Comparison of ENCODE assay signal across 9 mouse cellular contexts in the genomic region with DNA sequence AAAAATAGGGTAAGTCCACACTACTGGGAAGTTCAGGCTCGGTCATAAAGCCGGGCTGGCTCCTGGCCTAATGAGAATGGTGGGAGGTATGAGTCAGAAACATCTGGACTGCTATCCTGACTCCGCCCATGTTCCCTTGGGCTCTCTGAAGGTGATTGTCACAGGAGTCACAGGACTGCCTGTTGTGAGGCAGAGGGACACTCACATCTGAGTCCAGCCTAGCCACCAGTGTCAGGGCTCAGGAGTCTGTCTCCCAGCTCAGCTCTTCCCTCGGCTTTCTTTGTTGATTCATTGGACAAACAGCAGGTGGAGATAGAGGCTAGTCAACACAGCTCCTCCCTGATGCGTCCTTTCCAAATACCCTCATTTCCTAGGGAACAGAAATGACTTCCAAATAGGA. TPM values are rescaled to one million over a fixed set of nuclear protein-coding genes. Genes with fewer than 3 reads are reported as not detected.
DNase-seq lines count a peak whose midpoint lies in the region; ATAC-seq and TF ChIP-seq lines count a peak whose summit lies in the region.
"Had no signal": no experiment of that assay in that cellular context is flagged by ENCODE, and none has a peak within 500 bp of the region (broad histone marks: within the 10 kb centered on the region; RNA-seq: fewer than 3 reads in every experiment).

No protein-coding gene starts in this region.

- WGBS in lung, postnatal 0 days, result 21% methylated on average over 5 of the region's 5 CpGs
- 24% methylated on average over 5 of the region's 5 CpGs for WGBS in heart, postnatal 0 days
- 57% methylated on average over 5 of the region's 5 CpGs for WGBS in forebrain, embryonic 14.5 days

- no peak overlapping the region for H3K4me2 ChIP-seq in lung, postnatal 0 days (replicated peaks; ENCODE audit: low read depth, low read length)
- no peak overlapping the region for H3K4me2 ChIP-seq in heart, postnatal 0 days (ENCODE audit: low read depth, low read length)
- no peak overlapping the region for H3K4me2 ChIP-seq in forebrain, embryonic 14.5 days (ENCODE audit: low read length)
- H3K4me2 ChIP-seq: liver, embryonic 15.5 days had no signal

- peak; percentile 50 for TF ChIP-seq CTCF in lung, postnatal 0 days (IDR thresholded peaks at IDR 0.05)
- peak; percentile 46 for TF ChIP-seq CTCF in heart, postnatal 0 days (IDR thresholded peaks at IDR 0.05; ENCODE audit: low read depth)

- H3K4me3 ChIP-seq in lung, postnatal 0 days (ENCODE audit: low read depth, low read length), result no peak overlapping the region
- no peak overlapping the region for H3K4me3 ChIP-seq in heart, postnatal 0 days (ENCODE audit: low read depth, low read length)
- no peak overlapping the region for H3K4me3 ChIP-seq in forebrain, embryonic 14.5 days (ENCODE audit: low read depth, low read length)
- H3K4me3 ChIP-seq: liver, embryonic 15.5 days had no signal

- TF ChIP-seq EP300 in lung, postnatal 0 days (IDR thresholded peaks at IDR 0.05), result no peak
- TF ChIP-seq EP300 in heart, postnatal 0 days (IDR thresholded peaks at IDR 0.05; ENCODE audit: low read depth), result no peak

- no peaks in the 10 kb centered on the region for H3K27me3 ChIP-seq in lung, postnatal 0 days (replicated peaks; ENCODE audit: insufficient read depth, low read length)
- 0 out of 2 replicates have a peak, but pooled peaks cover 4% of the 10 kb centered on the region for H3K27me3 ChIP-seq in heart, postnatal 0 days (ENCODE audit: control insufficient read depth, insufficient read depth, low read length)
- H3K27me3 ChIP-seq in forebrain, embryonic 14.5 days (replicated peaks; ENCODE audit: control insufficient read depth, insufficient read depth, low read length), result no peaks in the 10 kb centered on the region
- H3K27me3 ChIP-seq: liver, embryonic 15.5 days had no signal

- peak; percentile 27 for ATAC-seq in lung, postnatal 0 days
- peak; percentile 62 for ATAC-seq in heart, postnatal 0 days (ENCODE audit: insufficient read depth, low read depth)
- ATAC-seq in forebrain, embryonic 14.5 days, result no peak

- no peak overlapping the region for H3K27ac ChIP-seq in lung, postnatal 0 days (ENCODE audit: low read length)
- H3K27ac ChIP-seq in heart, postnatal 0 days (ENCODE audit: low read depth), result no peak overlapping the region
- H3K27ac ChIP-seq in forebrain, embryonic 14.5 days (ENCODE audit: low read depth, low read length), result no peak overlapping the region

- peak; percentile 54 for DNase-seq in lung, postnatal 0 days (ENCODE audit: low spot score)
- no peak for DNase-seq in lung, postnatal 4 days
- peak; percentile 61 for DNase-seq in adrenal gland, postnatal 14 days
- peak; percentile 53 for DNase-seq in heart, postnatal 0 days (ENCODE audit: low spot score)
- DNase-seq in retina, postnatal 1 day, result peak; percentile 54
- DNase-seq in forebrain, embryonic 14.5 days (ENCODE audit: low spot score), result no peak
- DNase-seq in cerebellum, adult 8-10 months, result no peak
- DNase-seq in spleen, postnatal 36 days (ENCODE audit: low spot score in 2 of 2), result no peak

- no peaks in the 10 kb centered on the region for H3K9me3 ChIP-seq in lung, postnatal 0 days (ENCODE audit: low read length)
- no peaks in the 10 kb centered on the region for H3K9me3 ChIP-seq in heart, postnatal 0 days (replicated peaks; ENCODE audit: control insufficient read depth, low read length)
- H3K9me3 ChIP-seq in forebrain, embryonic 14.5 days (replicated peaks; ENCODE audit: control insufficient read depth, low read length), result no peaks in the 10 kb centered on the region
- H3K9me3 ChIP-seq: liver, embryonic 15.5 days had no signal

- H3K9ac ChIP-seq in lung, postnatal 0 days (replicated peaks; ENCODE audit: low read depth), result no peak overlapping the region
- H3K9ac ChIP-seq in heart, postnatal 0 days (replicated peaks; ENCODE audit: low read depth, low read length), result no peak overlapping the region
- no peak overlapping the region for H3K9ac ChIP-seq in forebrain, embryonic 14.5 days (ENCODE audit: low read length)
- H3K9ac ChIP-seq: liver, embryonic 15.5 days had no signal

- H3K36me3 ChIP-seq in lung, postnatal 0 days (ENCODE audit: insufficient read depth, low read length), result no peaks in the 10 kb centered on the region
- no peaks in the 10 kb centered on the region for H3K36me3 ChIP-seq in heart, postnatal 0 days (replicated peaks; ENCODE audit: control insufficient read depth, insufficient read depth, low read length)
- H3K36me3 ChIP-seq in forebrain, embryonic 14.5 days (ENCODE audit: control insufficient read depth, insufficient read depth, low read length), result no peaks in the 10 kb centered on the region
- H3K36me3 ChIP-seq: liver, embryonic 15.5 days had no signal

- no peaks in the 10 kb centered on the region for H3K4me1 ChIP-seq in lung, postnatal 0 days (ENCODE audit: insufficient read depth, low read depth, low read length)
- peaks cover 8% of the 10 kb centered on the region; the same call in 1 of the 2 replicates for H3K4me1 ChIP-seq in heart, postnatal 0 days (ENCODE audit: control insufficient read depth, insufficient read depth)
- H3K4me1 ChIP-seq in forebrain, embryonic 14.5 days (ENCODE audit: control insufficient read depth, insufficient read depth, low read length), result no peaks in the 10 kb centered on the region

RNA-seq across cellular contexts. Expression of a gene that starts 4.1 kb away (rescaled TPM):
- 0.14 and 0.21 TPM in 2 replicates for polyA plus RNA-seq in lung, postnatal 0 days (2015; fragmentation: Nextera tagmentation; extraction: Ambion mirVana)
- 1.8 and 11.4 TPM in 2 replicates for total RNA-seq in adrenal gland, postnatal 14 days (2021)
- total RNA-seq in heart, postnatal 0 days (2014; rRNA removed; ENCODE audit: low replicate concordance), result 0.42 and 2.3 TPM in 2 replicates
- polyA plus RNA-seq in heart, postnatal 0 days (2015; fragmentation: Nextera tagmentation; extraction: Ambion mirVana), result 0.88 and 1.1 TPM in 2 replicates
- 0.66 and 0.91 TPM in 2 replicates for polyA plus RNA-seq in forebrain, embryonic 14.5 days (2014; fragmentation: Nextera tagmentation; extraction: Ambion mirVana)

RNA-seq across cellular contexts. Expression of a gene that starts 19.7 kb away (rescaled TPM):
- polyA plus RNA-seq in lung, postnatal 0 days (2015; fragmentation: Nextera tagmentation; extraction: Ambion mirVana), result 0.73 and 0.83 TPM in 2 replicates
- 1.4 and 7.9 TPM in 2 replicates for total RNA-seq in adrenal gland, postnatal 14 days (2021)
- total RNA-seq in heart, postnatal 0 days (2014; rRNA removed; ENCODE audit: low replicate concordance), result 0.19 and 1.3 TPM in 2 replicates
- 0.10 and 0.18 TPM in 2 replicates for polyA plus RNA-seq in heart, postnatal 0 days (2015; fragmentation: Nextera tagmentation; extraction: Ambion mirVana)
- not detected in 2 replicates for polyA plus RNA-seq in forebrain, embryonic 14.5 days (2014; fragmentation: Nextera tagmentation; extraction: Ambion mirVana)

RNA-seq across cellular contexts. Expression of a gene that starts 26.8 kb away (rescaled TPM):
- polyA plus RNA-seq in lung, postnatal 0 days (2015; fragmentation: Nextera tagmentation; extraction: Ambion mirVana), result 14.6 and 16.0 TPM in 2 replicates
- total RNA-seq in adrenal gland, postnatal 14 days (2021), result 1.3 and 5.7 TPM in 2 replicates
- total RNA-seq in heart, postnatal 0 days (2014; rRNA removed; ENCODE audit: low replicate concordance), result 0.50 and 5.4 TPM in 2 replicates
- 0.89 and 0.94 TPM in 2 replicates for polyA plus RNA-seq in heart, postnatal 0 days (2015; fragmentation: Nextera tagmentation; extraction: Ambion mirVana)
- 1.5 and 2.2 TPM in 2 replicates for polyA plus RNA-seq in forebrain, embryonic 14.5 days (2014; fragmentation: Nextera tagmentation; extraction: Ambion mirVana)

RNA-seq across cellular contexts. Expression of a gene that starts 30.8 kb away (rescaled TPM):
- 0.20 and 0.30 TPM in 2 replicates for polyA plus RNA-seq in lung, postnatal 0 days (2015; fragmentation: Nextera tagmentation; extraction: Ambion mirVana)
- total RNA-seq in adrenal gland, postnatal 14 days (2021), result not detected in 2 replicates
- not detected in 2 replicates for total RNA-seq in heart, postnatal 0 days (2014; rRNA removed; ENCODE audit: low replicate concordance)
- polyA plus RNA-seq in heart, postnatal 0 days (2015; fragmentation: Nextera tagmentation; extraction: Ambion mirVana), result 0.33 TPM in 1 of 2 replicates, not detected in the other
- polyA plus RNA-seq in forebrain, embryonic 14.5 days (2014; fragmentation: Nextera tagmentation; extraction: Ambion mirVana), result not detected in 2 replicates

Comparison
In these comparisons a context has a peak if more than half of its experiments do, and no peak if none do; other contexts are left out.
1. DNase-seq: peak in lung, postnatal 0 days (single experiment), adrenal gland, postnatal 14 days (single experiment), heart, postnatal 0 days (single experiment) and retina, postnatal 1 day (single experiment); none in lung, postnatal 4 days (0 of 2), forebrain, embryonic 14.5 days (single experiment), cerebellum, adult 8-10 months (single experiment) and spleen, postnatal 36 days (0 of 2).